Mouse (Mus musculus) mouse embryonic stem cell (cell line): ENCODE measurements at regions not wholly inside any gene's neighbourhood (a gene's known extent, or its start where the extent isn't known, plus 50 kb on each side); places are given as distances from the start of the nearest gene placed in this dataset.

Experiments
- in situ Hi-C, 2 experiments: fragments of 300-500 bp; cut with MboI; formaldehyde crosslinking; loops; 1 replicate in 1 of 2; 3 replicates in 1 of 2; pipeline ENCODE4 v1.14.3; 2019 to 2020; ENCODE audit warnings: low sequenced_read_pairs in 2 of 2, low pct_unique_long_range_greater_than_20kb in 1 of 2, mixed read lengths in 1 of 2; ENCODE audit not compliant: unreplicated experiment in 1 of 2

DNA sequence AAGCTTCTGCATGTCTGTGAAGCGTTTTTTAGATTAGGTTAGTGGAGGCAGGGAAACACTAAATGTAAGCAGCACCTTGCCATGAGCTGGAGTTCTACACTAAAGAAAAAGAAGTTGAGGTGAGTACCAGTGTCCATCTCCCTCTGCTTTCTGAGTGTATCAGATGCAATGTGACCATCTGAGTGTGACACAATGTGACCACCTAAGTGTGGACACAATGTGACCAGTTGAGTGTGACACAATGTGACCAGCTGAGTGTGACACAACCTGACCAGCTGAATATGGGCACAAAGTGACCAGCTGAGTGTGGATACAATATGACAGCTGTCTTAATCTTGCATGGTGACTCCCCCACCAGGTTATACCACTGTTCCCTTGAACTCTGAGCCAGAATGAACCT, 101.0 kb upstream of the Xpo1 start:
- in situ Hi-C loops = loop anchor here in 1 of 2 experiments (25.0 kb wide), 1 partner anchor 357 kb away; the partner anchor contains the start of gene 1700093K21Rik

DNA sequence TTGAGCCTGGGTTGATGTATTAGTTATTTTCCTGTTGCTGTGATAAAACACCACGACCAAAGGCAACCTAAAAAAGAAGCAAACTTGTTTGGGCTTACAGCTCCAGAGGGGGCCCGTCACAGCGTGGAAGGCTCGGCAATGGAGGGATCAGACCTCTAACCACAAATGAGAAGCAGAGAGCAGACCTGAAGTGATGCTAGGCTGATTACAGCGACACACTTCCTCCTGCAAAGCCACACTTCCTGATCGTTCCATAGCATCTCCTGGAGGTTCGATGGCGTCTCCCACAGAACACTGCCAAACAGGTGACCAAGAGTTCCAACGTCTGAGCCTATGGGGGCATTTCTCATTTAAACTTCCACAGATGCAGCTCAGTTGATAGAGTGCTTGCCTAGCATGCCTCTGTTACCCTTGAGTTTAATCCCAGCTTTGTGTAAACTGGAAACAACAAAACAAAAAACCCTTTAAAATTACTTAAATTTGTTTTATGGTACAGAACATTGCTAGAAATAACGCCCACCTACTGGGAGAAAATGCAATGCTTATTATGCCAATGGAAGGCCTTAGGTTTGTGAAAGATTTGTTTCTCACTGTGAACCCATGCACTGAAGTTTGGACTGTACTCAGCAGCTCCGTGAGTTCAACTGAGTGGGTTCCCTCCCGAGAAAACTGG, 87.2 kb upstream of the Xpo1 start:
- in situ Hi-C loops = loop anchor here in 1 of 2 experiments (25.0 kb wide), 1 partner anchor 344 kb away; the partner anchor contains the start of gene 1700093K21Rik

DNA sequence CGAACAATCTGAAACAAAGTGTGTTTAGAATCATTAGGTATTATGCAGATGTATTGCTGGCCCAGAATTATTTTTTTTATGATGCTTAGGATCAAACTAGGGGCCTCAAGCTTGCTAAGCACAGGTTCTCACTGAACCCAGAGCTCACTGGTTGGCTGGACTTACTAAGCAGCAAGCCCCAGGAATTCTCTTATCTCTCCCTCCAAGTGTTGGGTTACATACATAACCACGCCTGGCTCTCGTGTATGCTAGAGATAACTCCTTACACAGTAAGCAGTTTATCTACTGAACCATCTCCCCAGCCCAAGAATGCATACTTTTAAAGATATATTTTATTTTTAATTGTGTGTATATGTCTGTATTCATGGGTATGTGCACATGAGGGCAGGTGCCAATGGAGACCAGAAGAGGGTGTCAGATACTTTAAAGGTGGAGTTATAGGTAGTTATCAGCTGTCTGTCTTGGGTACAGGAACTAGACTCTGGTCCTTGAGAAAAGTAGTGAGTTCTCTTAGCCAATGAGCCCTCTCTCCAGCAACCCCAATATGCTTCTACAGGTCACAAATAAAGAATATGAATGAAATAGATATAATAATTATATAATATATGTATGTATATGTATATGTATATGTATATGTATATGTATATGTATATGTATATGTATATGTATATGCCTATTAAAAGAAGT, 86.0 kb upstream of the Xpo1 start:
- in situ Hi-C loops = loop anchor here in 1 of 2 experiments (25.0 kb wide), 1 partner anchor 342 kb away; the partner anchor contains the start of gene 1700093K21Rik

GRCm38 (mm10) chr11:23170813-23171212, 85.0 kb upstream of the Xpo1 start:
- in situ Hi-C loops = loop anchor here in 1 of 2 experiments (25.0 kb wide), 1 partner anchor 341 kb away; the partner anchor contains the start of gene 1700093K21Rik

GRCm38 (mm10) chr11:23171760-23172159, 84.1 kb upstream of the Xpo1 start:
- in situ Hi-C loops = loop anchor here in 1 of 2 experiments (25.0 kb wide), 1 partner anchor 341 kb away; the partner anchor contains the start of gene 1700093K21Rik

DNA sequence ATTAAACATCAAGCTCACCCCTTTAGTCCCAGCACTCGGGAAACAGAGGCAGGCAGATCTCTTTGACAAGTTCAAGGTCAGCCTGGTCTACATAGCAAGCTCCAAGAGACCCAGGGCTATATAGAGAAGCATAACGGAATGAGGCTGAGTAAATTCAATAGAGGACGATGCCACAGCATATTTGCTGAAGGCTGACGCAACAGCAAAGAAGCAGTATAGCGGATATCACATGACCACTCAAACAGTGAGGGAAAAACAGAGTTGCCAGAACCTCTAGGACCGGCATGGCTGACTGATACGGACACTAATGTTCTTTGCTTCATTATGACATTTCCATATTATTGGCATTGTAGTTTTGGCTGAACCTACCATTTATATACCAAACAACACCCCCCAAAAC, 74.2 kb upstream of the Xpo1 start:
- in situ Hi-C loops = no loop called here

DNA sequence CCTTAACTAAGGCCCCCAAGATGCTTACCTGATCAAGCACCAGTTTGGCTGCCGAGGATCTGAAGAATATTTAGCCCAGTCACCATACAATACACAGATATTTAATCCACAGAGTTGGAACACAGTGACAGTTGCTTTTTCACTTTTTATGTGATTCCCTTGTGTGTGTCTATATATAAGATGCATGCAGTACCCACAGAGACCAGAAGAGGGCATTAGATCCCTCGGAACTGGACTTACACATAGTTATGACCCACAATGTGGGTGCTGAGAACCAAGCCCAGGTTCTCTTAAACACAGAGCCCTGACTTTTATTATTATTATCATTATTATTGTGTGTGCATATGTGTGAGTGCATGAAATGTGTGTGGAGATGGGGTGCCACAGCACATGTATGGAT, 70.6 kb upstream of the Xpo1 start:
- in situ Hi-C loops = no loop called here

GRCm38 (mm10) chr11:23201701-23202449, 54.0 kb upstream of the Xpo1 start:
- in situ Hi-C loops = no loop called here

GRCm38 (mm10) chr11:23203566-23203965, 52.3 kb upstream of the Xpo1 start:
- in situ Hi-C loops = no loop called here

DNA sequence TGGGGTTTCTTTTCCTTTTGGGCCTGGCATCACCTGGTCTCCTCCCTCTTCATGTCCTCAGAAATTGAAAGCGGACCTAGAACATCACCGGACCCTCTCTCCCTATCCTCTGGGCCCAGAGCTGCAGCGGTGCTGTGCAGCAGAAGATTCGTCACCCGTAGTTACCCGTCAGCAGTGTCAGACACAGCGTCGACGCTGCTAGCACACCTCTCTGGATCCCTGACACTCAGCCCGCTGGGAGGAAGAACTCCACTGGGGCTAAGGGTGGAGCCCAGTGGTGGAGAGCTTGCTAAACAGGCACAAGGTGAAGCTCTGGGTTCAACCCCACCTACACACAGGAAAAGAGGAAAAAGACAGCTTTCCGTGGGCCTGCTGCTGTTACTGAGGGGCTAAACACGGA, 51.8 kb upstream of the Xpo1 start:
- in situ Hi-C loops = no loop called here
